Mouse (Mus musculus) frontal cortex, postnatal 25 days (tissue): ENCODE data around the gene Garem2.

Source experiments
- DNase-seq, 2 experiments: peaks; one replicate each; pipeline ENCODE4 v3.0.0; 2022; ENCODE audit warnings: low spot score in 2 of 2

Gene Garem2

GRCm38 (mm10) chr5:30111771-30112170 is 6.8 kb downstream of the Garem2 start:
- DNase-seq = no peak

GRCm38 (mm10) chr5:30112533-30113068 is 7.6 kb downstream of the Garem2 start:
- no peak for DNase-seq

DNA sequence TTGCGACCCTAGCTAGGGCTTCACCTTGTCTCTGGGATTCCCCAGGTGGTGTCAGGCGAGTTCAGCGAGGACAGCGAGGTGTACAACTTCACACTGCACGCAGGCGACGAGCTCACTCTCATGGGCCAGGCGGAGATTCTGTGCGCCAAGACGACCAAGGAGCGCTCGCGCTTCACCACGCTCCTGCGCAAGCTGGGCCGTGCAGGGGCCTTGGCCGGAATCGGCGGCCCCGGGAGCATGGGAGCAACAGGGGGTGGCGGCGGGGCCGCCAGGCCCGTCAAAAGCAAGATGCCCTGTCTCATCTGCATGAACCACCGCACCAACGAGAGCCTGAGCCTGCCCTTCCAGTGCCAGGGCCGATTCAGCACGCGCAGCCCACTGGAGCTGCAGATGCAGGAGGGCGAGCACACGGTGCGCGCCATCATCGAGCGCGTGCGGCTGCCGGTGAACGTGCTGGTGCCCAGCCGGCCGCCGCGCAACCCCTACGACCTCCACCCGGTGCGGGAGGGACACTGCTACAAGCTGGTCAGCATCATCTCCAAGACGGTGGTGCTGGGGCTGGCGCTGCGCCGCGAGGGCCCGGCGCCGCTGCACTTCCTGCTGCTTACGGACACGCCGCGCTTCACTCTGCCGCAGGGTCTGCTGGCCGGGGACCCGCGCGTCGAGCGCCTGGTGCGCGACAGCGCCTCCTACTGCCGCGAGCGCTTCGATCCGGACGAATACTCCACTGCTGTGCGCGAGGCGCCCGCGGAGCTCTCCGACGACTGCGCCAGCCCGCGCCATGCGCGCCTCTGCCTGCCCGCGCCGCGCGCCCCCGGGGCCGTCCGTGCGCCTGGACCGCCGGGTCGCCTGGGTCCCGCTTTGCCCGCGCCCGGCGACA is 9.2 kb downstream of the Garem2 start:
- peak; percentile 47 to 48 for DNase-seq

- DNase-seq = no peak
Observed at GRCm38 (mm10) chr5:30114761-30115140, 9.8 kb downstream of the Garem2 start.

- no peak for DNase-seq
Observed at GRCm38 (mm10) chr5:30115718-30116117, 10.8 kb downstream of the Garem2 start.

DNA sequence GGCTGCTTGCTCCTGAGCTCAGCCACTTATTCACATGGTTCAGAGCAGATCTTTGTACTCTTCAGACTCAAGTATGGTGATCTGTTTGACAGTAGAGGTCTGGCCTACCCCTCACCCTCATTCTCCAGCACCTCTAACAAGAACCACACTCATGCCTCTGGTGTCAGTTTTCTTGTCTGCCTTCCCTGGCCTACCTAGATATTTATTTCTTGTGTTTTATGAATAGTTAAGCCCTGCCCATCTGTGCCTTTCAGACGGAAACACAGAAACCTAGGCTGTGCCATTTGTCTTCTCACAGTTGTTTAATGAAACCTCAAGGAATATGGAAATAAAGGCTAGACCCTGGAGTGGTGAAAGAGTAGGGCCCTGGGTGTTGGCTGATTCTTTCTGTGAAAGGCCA is 13.1 kb downstream of the Garem2 start:
- no peak for DNase-seq

- DNase-seq = no peak
Observed at GRCm38 (mm10) chr5:30119163-30119562, 14.2 kb downstream of the Garem2 start.

DNA sequence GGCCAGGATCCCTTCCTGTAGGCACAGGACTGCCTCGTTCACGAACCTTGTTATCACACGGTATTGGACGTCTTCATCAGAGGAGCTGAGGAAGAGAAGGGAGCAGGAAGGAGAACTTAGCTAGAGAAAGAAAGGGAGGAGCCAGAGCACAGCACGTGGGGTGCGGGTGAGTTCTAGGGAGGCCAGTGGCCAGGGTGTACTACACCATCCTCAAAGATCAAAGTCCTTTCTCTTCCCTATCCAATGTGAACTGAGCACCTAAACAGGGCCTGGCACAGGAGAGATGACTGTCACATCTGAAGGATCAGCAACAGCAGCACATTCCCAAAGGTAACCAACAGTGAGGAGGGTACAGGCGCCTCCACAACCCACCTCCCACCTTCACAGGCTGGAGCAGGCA is 15.1 kb downstream of the Garem2 start:
- no peak for DNase-seq

DNA sequence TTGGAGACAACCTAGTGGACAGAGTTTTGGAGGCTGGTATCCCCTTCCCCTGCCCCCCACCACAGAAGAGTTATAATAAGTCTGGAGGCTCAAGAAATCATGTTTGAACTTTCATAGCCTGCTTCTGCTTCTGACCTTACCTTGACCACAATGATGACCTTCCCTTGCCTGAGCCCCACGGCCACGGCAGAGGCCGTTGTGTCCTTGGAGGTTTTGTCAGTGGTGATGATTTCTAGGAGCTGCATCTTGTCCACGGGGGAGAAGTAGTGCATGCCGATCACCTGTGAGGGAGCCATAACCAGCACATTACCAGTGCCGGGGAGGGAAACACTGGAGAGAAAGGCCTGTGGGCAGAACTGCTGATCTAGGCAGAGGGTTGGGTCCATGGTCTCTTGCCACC is 17.5 kb downstream of the Garem2 start:
- no peak for DNase-seq

GRCm38 (mm10) chr5:30125587-30125986 is 20.6 kb downstream of the Garem2 start:
- no peak for DNase-seq

- no peak for DNase-seq
Observed at GRCm38 (mm10) chr5:30126756-30127155, 21.8 kb downstream of the Garem2 start.

DNA sequence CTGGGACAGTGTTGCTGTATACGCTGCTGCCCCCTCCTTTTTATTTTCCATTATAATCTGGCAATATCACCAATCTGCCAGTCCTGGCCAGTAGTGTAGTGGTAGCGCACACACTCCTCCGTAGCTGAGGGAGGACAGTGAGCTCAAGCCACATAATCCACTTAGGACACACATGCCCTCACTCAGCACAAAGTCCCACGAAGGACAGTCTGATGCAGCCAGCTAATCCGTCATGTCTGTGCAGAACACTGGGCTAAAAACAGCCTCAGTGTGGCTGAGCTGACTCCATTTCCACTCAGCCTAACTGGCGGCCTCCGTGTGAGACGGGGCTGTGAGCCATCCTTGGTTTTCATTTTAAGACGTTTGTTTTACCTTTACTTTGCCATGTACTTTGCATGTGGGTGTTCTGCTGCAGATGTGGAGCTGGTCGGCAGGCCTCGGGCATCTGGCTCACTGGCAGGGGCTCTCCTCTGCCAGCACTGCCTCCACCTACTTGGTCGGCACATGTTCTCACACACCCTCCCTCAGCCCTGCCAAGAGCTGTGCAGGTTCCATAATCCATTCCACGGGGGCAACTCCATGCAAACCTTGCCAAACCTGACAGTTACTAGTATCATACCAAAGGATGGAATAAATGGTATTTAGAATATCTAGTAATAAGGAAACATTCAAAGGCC is 23.1 kb downstream of the Garem2 start:
- no peak for DNase-seq

GRCm38 (mm10) chr5:30128680-30129079 is 23.7 kb downstream of the Garem2 start:
- DNase-seq = no peak

GRCm38 (mm10) chr5:30131246-30131645 is 26.3 kb downstream of the Garem2 start:
- no peak for DNase-seq

DNA sequence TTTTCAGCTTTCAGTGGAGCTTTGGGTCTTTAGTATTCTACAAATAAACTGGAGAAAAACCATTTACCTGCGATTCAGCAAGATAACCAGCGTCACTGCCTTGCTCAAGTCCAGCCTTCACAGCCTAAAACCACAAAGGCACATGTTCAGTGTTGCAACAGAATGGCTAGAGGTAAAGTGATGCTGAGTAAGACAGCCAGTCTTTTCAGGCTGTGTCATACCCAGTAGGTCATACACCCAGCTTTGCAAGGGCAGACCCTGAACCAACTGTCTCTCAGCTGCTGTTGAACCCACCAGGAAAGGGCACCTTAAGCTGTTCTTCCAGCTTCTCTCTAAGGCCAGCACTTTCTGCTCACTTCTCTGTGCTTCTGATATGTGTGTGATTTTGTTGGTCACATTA is 27.2 kb downstream of the Garem2 start:
- DNase-seq = no peak

DNA sequence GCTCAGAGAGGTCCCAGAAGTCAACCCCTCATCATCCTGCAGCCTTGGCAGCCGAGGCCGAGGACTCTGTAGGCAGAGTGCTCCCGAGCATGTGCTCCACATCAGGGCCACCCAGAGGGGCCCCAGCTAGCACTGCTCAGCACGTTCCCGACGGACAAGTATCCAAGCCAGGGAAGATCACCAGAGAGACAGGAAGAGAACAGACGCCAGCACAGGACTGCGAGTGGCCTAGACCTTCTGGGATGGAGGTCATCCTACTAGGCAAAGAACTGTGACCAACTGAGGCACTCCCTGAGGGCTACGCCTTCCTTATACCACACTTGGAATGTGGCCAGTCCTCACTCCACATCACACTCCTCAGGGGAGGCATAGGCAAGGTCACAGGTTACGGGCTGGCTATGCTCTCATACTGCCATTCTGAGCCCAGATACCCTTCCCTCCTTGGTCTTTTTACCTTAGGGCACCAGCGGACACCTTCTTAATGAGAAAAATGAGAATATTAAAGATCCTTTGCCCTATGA is 30.8 kb downstream of the Garem2 start:
- DNase-seq = no peak

DNA sequence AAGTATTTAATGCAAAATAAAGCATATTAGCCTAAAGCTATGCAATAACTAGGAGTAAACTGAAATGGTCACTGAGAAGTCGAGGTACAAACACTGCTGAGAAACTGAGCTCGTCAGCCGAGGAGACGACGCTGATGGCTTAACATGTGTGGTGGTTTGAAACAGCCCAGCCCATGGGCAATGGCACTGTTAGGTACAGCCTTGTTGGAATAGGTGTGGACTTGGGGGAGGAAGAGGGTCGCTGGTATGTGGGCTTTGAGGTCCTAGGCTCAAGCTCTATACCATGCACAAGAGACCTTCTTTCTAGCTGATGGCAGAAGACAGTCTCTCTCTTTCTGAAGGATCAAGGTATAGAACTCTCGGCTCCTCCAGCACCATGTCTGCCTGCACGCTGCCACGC is 32.3 kb downstream of the Garem2 start:
- no peak for DNase-seq

DNA sequence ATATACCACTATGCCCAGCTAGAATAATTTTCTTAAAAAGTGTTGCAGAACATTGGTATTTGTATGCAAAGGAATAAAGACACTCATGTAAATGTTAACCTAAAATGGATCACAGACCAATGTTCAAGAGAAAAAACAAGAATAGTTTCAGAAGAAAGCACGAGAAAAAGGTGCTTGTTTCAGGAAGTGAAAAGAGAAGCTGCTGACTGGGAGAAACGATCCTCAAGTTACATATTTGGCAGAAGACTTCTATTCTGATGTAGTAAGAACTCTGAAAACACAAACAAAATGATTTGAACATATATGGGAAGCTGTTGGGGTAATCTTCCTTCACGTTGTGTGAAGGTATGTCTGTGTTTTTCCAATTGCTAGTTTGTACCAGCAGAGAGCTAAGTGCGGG is 33.2 kb downstream of the Garem2 start:
- DNase-seq = no peak

DNA sequence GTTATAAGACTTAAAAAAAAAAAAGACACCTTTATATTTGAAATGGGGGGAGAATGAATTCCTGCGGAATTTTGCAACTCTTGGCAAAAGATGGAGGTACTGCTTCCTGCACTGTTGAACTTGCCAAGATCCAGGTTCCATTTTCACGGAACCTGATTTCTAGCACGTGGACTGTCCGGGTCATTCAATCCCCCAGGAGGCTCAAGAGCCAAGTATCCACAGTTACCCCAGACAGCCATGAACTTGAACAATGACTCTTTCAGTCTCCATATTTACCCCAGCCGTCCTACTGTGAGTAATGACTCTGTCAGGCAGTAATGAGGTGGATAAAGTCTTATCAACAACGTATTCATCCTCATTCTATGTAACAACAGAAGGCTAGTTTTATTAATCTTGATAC is 41.6 kb downstream of the Garem2 start:
- DNase-seq = no peak

DNA sequence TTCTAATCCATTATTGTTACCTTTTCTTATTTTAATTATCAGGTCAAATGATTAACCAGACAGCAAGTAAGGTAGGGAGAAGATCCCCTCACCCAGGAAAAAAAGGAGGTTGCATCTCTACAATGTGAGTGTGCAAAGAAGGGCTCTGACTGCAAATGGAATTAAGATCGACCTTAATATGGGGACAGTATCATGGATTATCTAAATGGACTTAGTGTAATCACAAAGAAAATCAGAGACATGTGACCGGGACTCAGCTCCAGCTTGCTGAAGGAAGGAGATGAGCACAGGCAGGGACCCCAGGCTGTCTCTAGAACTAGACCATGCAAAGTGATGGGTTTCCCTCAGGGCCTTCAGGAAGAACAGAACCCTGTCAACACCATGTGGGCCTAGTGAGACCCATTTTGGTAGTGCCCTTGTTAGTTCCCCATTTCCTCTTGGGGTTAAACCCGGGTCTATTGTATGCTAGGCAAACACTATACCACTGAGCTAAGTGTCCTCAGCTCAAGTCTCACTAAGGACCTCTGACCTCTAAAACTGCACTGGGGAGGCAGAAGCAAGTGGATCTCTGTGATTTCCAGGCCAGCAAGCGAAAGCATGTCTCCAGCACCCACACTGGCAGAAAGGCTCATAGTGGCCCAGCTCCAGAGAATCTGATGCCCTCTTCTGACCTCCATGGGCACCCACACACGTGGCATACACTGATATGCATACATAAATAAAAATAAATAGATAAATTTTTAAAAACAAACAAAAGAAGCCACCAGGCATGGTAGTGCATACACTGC is 43.4 kb downstream of the Garem2 start:
- no peak for DNase-seq

DNA sequence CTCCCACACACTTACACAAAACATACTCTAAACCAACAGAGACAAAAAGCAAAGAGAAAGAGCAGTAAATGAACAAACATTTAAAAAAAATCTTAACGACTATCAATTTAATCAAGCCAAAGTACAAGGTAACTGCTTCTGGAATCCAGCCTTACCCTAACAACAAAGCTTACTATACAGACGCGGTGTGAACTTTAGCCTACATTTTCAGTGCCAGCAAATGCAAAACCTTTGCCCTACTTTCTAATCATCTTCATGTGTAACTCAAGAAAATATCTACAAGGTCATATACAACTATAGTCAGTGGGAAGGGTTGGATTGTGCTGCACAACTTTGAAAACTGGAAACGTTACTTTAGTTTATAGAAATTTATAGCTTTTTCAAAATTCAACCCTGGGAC is 47.0 kb downstream of the Garem2 start:
- no peak for DNase-seq

- DNase-seq = no peak
Observed at GRCm38 (mm10) chr5:30152413-30152812, 47.5 kb downstream of the Garem2 start.
